Mouse (Mus musculus) hindbrain, embryonic 10.5 days (tissue): ENCODE results near the gene Nr4a3. TPM values are rescaled to one million over a fixed set of nuclear protein-coding genes. Genes with fewer than 3 reads are reported as not detected.

Experiments
- DNase-seq: peaks from one replicate; pipeline ENCODE4 v3.0.0-alpha.2; 2017; ENCODE audit warnings: low spot score
- H3K27ac ChIP-seq: fragments of 300-500 bp; sonication (generic); 2 replicates; pipeline ENCODE4 v1.5.1; 2016; ENCODE audit warnings: mild to moderate bottlenecking, moderate library complexity
- H3K27me3 ChIP-seq: fragments of 300-500 bp; sonication (generic); 2 replicates; pipeline ENCODE4 v1.6.1; 2016; ENCODE audit warnings: mild to moderate bottlenecking; ENCODE audit not compliant: poor library complexity, insufficient read depth, severe bottlenecking
- H3K36me3 ChIP-seq: fragments of 300-500 bp; sonication (generic); 2 replicates; pipeline ENCODE4 v1.6.1; 2016; ENCODE audit warnings: mild to moderate bottlenecking, moderate library complexity
- H3K4me1 ChIP-seq: fragments of 300-500 bp; sonication (generic); replicated peaks from 2 replicates; pipeline ENCODE4 v1.6.1; 2016; ENCODE audit warnings: mild to moderate bottlenecking
- H3K4me3 ChIP-seq: fragments of 300-500 bp; sonication (generic); 2 replicates; pipeline ENCODE4 v1.5.1; 2016; ENCODE audit warnings: mild to moderate bottlenecking, moderate library complexity
- H3K9me3 ChIP-seq: fragments of 300-500 bp; sonication (generic); 2 replicates; pipeline ENCODE4 v1.6.1; 2016; ENCODE audit warnings: mild to moderate bottlenecking, moderate library complexity
- WGBS: fragments of 180-500 bp; shearing (Covaris S2); methylation state at CpG from one replicate; pipeline ENCODE4 v1.1.7; 2016; 5-methylcytosine and 5-hydroxymethylcytosine counted together
- polyA plus RNA-seq: library from polyadenylated mRNA; unstranded; fragments of >200 nt; fragmentation: Nextera tagmentation; extraction: Ambion mirVana; gene quantifications from 2 replicates; pipeline ENCODE4 v1.2.1, GENCODE M21; 2016

Nr4a3 gene
- polyA plus RNA-seq, 1 experiment from 2014 or later, result 1.2 TPM

DNA sequence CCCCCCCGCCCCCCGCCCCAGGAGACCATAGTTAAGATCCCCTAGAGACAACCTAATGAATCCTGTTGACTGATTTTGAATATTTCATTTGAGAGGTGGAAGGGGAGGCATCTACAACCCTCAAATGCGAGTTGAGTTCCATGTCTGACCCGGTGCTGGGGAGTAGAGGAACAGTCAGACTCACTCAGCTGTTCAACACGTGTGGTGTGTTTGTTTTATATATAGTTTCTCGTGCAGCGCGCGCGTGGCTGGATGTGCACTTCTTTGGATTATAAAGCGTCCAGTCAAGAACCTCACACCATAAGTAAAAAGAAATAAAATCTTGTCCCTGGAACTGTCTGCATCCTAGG lies 837 bp upstream of the Nr4a3 start:
- peaks cover 42% of the 10 kb centered on the region for H3K27me3 ChIP-seq
- under 1% methylated on average over 11 of the region's 11 CpGs for WGBS
- H3K27ac ChIP-seq, result peak overlapping the region; percentile 89
- no peak for DNase-seq
- H3K4me1 ChIP-seq, result peaks cover 62% of the 10 kb centered on the region
- no peaks in the 10 kb centered on the region for H3K36me3 ChIP-seq
- H3K4me3 ChIP-seq, result peak overlapping the region; percentile 82
- H3K9me3 ChIP-seq, result no peaks in the 10 kb centered on the region

- Histone ChIP-seq H3K36me3 (no peaks in the 10 kb centered on the region), H3K9me3 (no peaks in the 10 kb centered on the region), H3K27ac (peak overlapping the region; percentile 89), H3K4me3 (peak overlapping the region; percentile 82), H3K27me3 (peaks cover 47% of the 10 kb centered on the region), H3K4me1 (peaks cover 63% of the 10 kb centered on the region)
- no peak for DNase-seq
- WGBS, result under 1% methylated on average over 42 of the region's 42 CpGs
Observed at GRCm38 (mm10) chr4:48045281-48045720, 348 bp downstream of the Nr4a3 start.

GRCm38 (mm10) chr4:48045721-48046460 lies 938 bp downstream of the Nr4a3 start:
- no peaks in the 10 kb centered on the region for H3K9me3 ChIP-seq
- H3K36me3 ChIP-seq, result no peaks in the 10 kb centered on the region
- peak; percentile 76 for DNase-seq
- peak overlapping the region; percentile 89 for H3K27ac ChIP-seq
- under 1% methylated on average over 39 of the region's 39 CpGs for WGBS
- peak overlapping the region; percentile 82 for H3K4me3 ChIP-seq
- H3K27me3 ChIP-seq, result peaks cover 49% of the 10 kb centered on the region
- H3K4me1 ChIP-seq, result peaks cover 64% of the 10 kb centered on the region

GRCm38 (mm10) chr4:48046461-48046901 lies 1.5 kb downstream of the Nr4a3 start:
- DNase-seq, result peak; percentile 53
- H3K4me1 ChIP-seq, result peaks cover 70% of the 10 kb centered on the region
- peaks cover 54% of the 10 kb centered on the region for H3K27me3 ChIP-seq
- peak overlapping the region; percentile 89 for H3K27ac ChIP-seq
- H3K36me3 ChIP-seq, result no peaks in the 10 kb centered on the region
- peak overlapping the region; percentile 82 for H3K4me3 ChIP-seq
- no peaks in the 10 kb centered on the region for H3K9me3 ChIP-seq
- under 1% methylated on average over 20 of the region's 20 CpGs for WGBS

DNA sequence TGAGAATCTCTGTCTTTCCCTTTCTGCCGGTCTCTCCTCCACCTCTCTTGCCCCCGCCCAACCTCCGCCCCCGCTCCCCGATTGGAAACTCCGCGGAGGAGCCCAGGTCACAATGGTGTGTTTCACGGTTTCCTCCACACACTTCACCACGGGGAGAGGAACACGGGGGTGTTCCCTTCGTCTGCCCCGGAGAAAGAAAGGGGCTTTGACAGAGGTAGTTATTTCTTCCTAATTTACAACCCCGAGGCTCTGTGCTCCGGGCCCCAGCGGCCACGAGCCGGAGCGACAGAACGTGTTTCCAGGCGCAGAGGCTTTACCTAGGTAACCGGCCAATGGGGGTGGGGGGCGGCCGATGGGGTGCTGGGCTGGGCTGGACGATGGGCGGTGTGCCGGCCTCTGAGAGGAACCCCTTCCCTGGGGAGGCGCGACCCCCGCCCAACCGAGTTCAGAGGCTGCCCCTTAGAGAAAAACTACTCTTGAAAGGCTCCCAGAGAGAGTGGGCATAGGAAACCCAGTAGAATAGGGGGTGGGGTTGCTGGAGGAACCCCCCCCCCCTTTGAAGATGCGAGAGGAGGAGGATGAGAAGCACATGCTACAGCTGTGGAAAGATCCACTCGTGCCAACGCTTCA lies 2.3 kb downstream of the Nr4a3 start:
- peaks cover 61% of the 10 kb centered on the region for H3K27me3 ChIP-seq
- peak overlapping the region; percentile 89 for H3K27ac ChIP-seq

DNA sequence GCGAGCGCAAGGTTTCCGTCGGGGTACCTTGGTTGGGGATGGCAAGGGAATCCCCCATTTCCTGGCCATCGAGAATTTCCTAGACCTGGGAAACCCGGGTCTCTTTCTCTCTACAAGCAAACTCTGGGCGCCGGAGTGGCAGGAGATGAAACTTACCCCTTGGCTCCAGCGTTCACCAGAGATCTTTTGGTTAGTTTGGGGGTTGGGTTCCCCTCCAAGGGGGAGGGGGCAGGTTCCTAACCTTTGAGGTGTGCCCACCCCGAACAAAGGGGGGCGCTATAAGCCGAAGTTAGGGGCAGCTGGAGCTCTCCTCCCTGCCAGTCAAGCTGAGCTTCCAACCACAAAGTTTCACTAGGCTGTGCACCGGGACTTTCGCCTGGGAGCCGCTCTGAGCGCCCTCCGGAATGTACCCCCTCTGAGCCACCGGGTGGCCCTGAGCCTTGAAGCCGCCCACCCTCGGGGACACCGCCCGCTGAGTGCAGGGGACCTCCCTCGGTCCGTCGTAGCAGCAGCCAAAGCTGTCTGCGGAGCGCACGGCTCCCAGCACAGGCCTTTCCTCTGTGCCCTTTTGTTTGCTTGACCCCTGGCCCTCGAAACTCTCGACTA lies 2.9 kb downstream of the Nr4a3 start:
- Histone ChIP-seq H3K27me3 (peaks cover 68% of the 10 kb centered on the region), H3K4me1 (peaks cover 67% of the 10 kb centered on the region), H3K27ac (peak overlapping the region; percentile 89), H3K4me3 (peak overlapping the region; percentile 82), H3K9me3 (no peaks in the 10 kb centered on the region), H3K36me3 (no peaks in the 10 kb centered on the region)
- DNase-seq, result peak; percentile 81
- under 1% methylated on average over 30 of the region's 30 CpGs for WGBS

More for the DNA sequence above, 2.3 kb downstream of the Nr4a3 start:
- Histone ChIP-seq H3K9me3 (no peaks in the 10 kb centered on the region), H3K4me1 (peaks cover 70% of the 10 kb centered on the region), H3K4me3 (peak overlapping the region; percentile 82), H3K36me3 (no peaks in the 10 kb centered on the region)
- peak; percentile 61 for DNase-seq
- WGBS, result under 1% methylated on average over 33 of the region's 33 CpGs

DNA sequence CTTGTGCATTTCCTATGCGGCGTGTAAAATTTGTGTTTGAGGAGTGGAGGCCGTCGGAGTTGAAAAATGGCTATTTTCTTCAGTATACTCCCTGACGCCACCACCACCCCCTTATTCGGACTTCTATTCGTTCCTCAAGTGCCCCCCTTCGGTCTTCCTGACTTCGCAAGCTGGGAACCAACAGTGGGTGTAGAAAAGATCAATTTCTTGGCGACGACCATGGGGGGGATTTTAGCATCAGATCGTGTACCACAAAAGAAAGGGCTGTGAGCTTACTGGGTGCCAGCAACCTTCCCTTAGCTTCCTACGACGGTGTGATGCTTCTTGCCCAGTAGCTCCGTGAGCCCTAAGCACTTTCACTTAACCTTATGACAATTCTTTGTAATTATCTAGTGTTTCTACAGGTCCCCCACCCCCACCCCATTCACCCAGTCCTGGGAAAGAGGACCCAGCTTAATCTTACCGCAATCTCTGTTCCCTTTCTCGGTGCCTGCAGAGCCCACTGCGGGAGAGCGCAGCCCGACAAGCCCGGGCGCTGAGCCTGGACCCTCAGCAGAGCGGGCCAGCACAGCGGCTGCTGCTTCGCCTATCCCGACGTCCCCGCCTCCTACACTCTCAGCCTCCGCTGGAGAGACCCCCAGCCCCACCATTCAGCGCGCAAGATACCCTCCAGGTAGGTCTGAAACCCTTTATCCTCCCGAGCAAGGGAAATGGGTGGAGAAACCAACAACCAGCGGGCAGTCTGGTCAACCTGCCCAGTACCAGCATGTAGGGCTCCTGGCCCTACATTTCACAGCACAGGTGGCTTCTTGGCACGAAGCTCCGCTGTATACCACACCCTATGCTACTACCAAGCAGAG lies 3.7 kb downstream of the Nr4a3 start:
- Histone ChIP-seq H3K27ac (peak overlapping the region; percentile 2; the same call in 1 of the 2 replicates), H3K4me3 (peak overlapping the region; percentile 82), H3K4me1 (peaks cover 67% of the 10 kb centered on the region), H3K9me3 (no peaks in the 10 kb centered on the region), H3K27me3 (peaks cover 76% of the 10 kb centered on the region), H3K36me3 (no peaks in the 10 kb centered on the region)
- WGBS, result under 1% methylated on average over 35 of the region's 35 CpGs
- DNase-seq, result peak; percentile 52

DNA sequence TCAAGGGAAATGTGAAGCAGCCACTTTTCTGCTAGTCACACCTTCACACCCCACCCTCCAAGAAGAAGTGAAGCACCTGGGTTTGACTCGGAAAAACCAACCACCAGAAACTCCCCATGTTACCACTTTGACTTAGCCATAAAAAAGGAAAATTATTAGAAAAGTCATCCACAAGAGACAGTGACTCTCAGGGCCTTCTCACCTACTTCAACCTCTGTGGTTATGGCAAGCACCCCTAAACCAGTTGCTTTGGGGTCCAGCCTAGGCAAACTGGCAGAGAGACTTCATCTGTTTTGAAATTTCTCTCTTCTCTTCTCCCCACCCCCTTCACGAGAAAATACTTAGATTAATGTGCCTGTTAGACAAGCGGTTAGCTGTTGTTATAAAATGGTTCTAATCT lies 5.1 kb downstream of the Nr4a3 start:
- Histone ChIP-seq H3K27ac (no peak overlapping the region), H3K36me3 (no peaks in the 10 kb centered on the region), H3K4me3 (no peak overlapping the region), H3K4me1 (peaks cover 56% of the 10 kb centered on the region), H3K27me3 (peaks cover 87% of the 10 kb centered on the region), H3K9me3 (no peaks in the 10 kb centered on the region)
- WGBS, result 62% methylated on average over 3 of the region's 3 CpGs
- no peak for DNase-seq

DNA sequence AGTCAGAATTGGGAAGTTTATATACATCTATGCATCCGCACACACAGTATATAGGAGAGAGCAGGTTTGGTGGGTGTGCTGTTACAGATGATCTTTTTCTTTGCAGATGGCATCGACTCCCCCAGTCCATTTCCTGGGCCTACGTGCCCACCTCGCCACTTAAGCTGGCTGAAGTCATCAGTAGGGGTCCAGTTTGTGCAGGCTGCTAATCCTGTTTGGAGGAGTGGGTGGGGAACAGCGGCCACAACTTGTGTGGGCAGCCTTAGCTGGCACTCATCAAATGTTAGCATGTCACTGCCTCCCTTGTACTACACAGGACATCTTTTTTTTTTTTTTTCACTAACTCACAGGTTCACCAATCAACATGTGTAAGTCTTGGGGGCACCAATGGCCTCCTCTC lies 5.5 kb downstream of the Nr4a3 start:
- no peaks in the 10 kb centered on the region for H3K36me3 ChIP-seq
- 39% methylated on average over 5 of the region's 5 CpGs for WGBS
- peaks cover 85% of the 10 kb centered on the region for H3K27me3 ChIP-seq
- H3K4me1 ChIP-seq, result peaks cover 53% of the 10 kb centered on the region
- H3K27ac ChIP-seq, result no peak overlapping the region
- no peak for DNase-seq
- no peaks in the 10 kb centered on the region for H3K9me3 ChIP-seq
- H3K4me3 ChIP-seq, result no peak overlapping the region

DNA sequence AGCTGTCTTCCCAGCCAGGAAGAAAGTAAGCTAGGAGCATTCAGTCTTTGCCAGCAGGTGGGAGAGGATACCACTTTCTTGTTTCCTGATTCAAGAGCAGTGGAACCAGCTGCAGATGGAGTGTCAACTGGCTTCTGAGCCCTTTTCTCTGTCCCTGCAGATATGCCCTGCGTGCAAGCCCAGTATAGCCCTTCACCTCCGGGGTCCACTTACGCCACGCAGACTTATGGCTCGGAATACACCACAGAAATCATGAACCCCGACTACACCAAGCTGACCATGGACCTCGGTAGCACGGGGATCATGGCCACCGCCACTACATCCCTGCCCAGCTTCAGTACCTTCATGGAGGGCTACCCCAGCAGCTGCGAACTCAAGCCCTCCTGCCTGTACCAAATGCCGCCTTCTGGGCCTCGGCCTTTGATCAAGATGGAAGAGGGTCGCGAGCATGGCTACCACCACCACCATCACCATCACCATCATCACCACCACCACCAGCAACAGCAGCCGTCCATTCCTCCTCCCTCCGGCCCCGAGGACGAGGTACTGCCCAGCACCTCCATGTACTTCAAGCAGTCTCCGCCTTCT lies 6.2 kb downstream of the Nr4a3 start:
- Histone ChIP-seq H3K9me3 (no peaks in the 10 kb centered on the region), H3K4me1 (peaks cover 46% of the 10 kb centered on the region), H3K27ac (peak overlapping the region; percentile 5; the same call in 1 of the 2 replicates), H3K27me3 (peaks cover 85% of the 10 kb centered on the region), H3K36me3 (no peaks in the 10 kb centered on the region), H3K4me3 (peak overlapping the region; percentile 53)
- WGBS, result 12% methylated on average over 19 of the region's 19 CpGs
- peak; percentile 23 for DNase-seq

DNA sequence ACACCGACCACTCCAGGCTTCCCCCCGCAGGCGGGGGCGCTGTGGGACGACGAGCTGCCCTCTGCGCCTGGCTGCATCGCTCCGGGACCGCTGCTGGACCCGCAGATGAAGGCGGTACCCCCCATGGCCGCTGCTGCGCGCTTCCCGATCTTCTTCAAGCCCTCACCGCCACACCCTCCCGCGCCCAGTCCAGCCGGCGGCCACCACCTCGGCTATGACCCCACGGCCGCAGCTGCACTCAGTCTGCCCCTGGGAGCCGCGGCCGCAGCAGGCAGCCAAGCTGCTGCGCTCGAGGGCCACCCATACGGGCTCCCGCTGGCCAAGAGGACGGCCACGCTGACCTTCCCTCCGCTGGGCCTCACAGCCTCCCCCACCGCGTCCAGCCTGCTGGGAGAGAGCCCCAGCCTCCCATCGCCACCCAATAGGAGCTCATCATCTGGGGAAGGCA lies 6.7 kb downstream of the Nr4a3 start:
- Histone ChIP-seq H3K4me1 (peaks cover 44% of the 10 kb centered on the region), H3K27ac (peak overlapping the region; percentile 5; the same call in 1 of the 2 replicates), H3K4me3 (peak overlapping the region; percentile 53), H3K36me3 (no peaks in the 10 kb centered on the region), H3K27me3 (peaks cover 81% of the 10 kb centered on the region), H3K9me3 (no peaks in the 10 kb centered on the region)
- WGBS, result 2% methylated on average over 37 of the region's 37 CpGs
- peak; percentile 48 for DNase-seq

- Histone ChIP-seq H3K27ac (no peak overlapping the region), H3K4me1 (0 out of 2 replicates have a peak, but pooled peaks cover 3% of the 10 kb centered on the region), H3K36me3 (peaks cover 6% of the 10 kb centered on the region; the same call in 1 of the 2 replicates), H3K9me3 (no peaks in the 10 kb centered on the region), H3K27me3 (no peaks in the 10 kb centered on the region), H3K4me3 (no peak overlapping the region)
- 87% methylated on average over 8 of the region's 8 CpGs for WGBS
- DNase-seq, result no peak
Observed at GRCm38 (mm10) chr4:48061716-48062115, 16.8 kb downstream of the Nr4a3 start.
